Mouse (Mus musculus): ENCODE data around the gene Aldh1a1.
A peak's percentile ranks its signal among the peaks of the same experiment; 100 is the strongest.

Gene Aldh1a1

GRCm38 (mm10) chr19:20541044-20541443 lies 48.5 kb downstream of the Aldh1a1 start:
- no peak for TF ChIP-seq GATA4 (IDR thresholded peaks at IDR 0.05; ENCODE audit: insufficient replicate concordance, low read length)

GRCm38 (mm10) chr19:20541924-20542323 lies 49.4 kb downstream of the Aldh1a1 start:
- no peak for TF ChIP-seq GATA4 (IDR thresholded peaks at IDR 0.05; ENCODE audit: insufficient replicate concordance, low read length)

GRCm38 (mm10) chr19:20543816-20544215 lies 51.3 kb downstream of the Aldh1a1 start:
- TF ChIP-seq GATA4 (IDR thresholded peaks at IDR 0.05; ENCODE audit: insufficient replicate concordance, low read length), result no peak

GRCm38 (mm10) chr19:20544941-20545340 lies 52.4 kb downstream of the Aldh1a1 start:
- no peak for TF ChIP-seq GATA4 (IDR thresholded peaks at IDR 0.05; ENCODE audit: insufficient replicate concordance, low read length)

GRCm38 (mm10) chr19:20547025-20547424 lies 54.5 kb downstream of the Aldh1a1 start:
- TF ChIP-seq GATA4 (IDR thresholded peaks at IDR 0.05; ENCODE audit: insufficient replicate concordance, low read length), result no peak

- TF ChIP-seq GATA4 (IDR thresholded peaks at IDR 0.05; ENCODE audit: insufficient replicate concordance, low read length), result no peak
Observed at GRCm38 (mm10) chr19:20549409-20549808, 56.9 kb downstream of the Aldh1a1 start.

GRCm38 (mm10) chr19:20555365-20555764 lies 62.9 kb downstream of the Aldh1a1 start:
- peak; percentile 95 for TF ChIP-seq GATA4 (IDR thresholded peaks at IDR 0.05; ENCODE audit: insufficient replicate concordance, low read length)

- peak; percentile 68; the same call in 1 of the 2 replicates for TF ChIP-seq GATA4 (IDR thresholded peaks at IDR 0.05; ENCODE audit: insufficient replicate concordance, low read length)
Observed at GRCm38 (mm10) chr19:20557211-20557610, 64.7 kb downstream of the Aldh1a1 start.

- TF ChIP-seq GATA4 (IDR thresholded peaks at IDR 0.05; ENCODE audit: insufficient replicate concordance, low read length), result no peak
Observed at GRCm38 (mm10) chr19:20558069-20558468, 65.6 kb downstream of the Aldh1a1 start.

- no peak for TF ChIP-seq GATA4 (IDR thresholded peaks at IDR 0.05; ENCODE audit: insufficient replicate concordance, low read length)
Observed at GRCm38 (mm10) chr19:20558544-20558943, 66.0 kb downstream of the Aldh1a1 start.

GRCm38 (mm10) chr19:20558952-20559351 lies 66.4 kb downstream of the Aldh1a1 start:
- TF ChIP-seq GATA4 (IDR thresholded peaks at IDR 0.05; ENCODE audit: insufficient replicate concordance, low read length), result no peak

GRCm38 (mm10) chr19:20559952-20560351 lies 67.4 kb downstream of the Aldh1a1 start:
- no peak for TF ChIP-seq GATA4 (IDR thresholded peaks at IDR 0.05; ENCODE audit: insufficient replicate concordance, low read length)

GRCm38 (mm10) chr19:20562396-20562795 lies 69.9 kb downstream of the Aldh1a1 start:
- no peak for TF ChIP-seq GATA4 (IDR thresholded peaks at IDR 0.05; ENCODE audit: insufficient replicate concordance, low read length)

- TF ChIP-seq GATA4 (IDR thresholded peaks at IDR 0.05; ENCODE audit: insufficient replicate concordance, low read length), result no peak
Observed at GRCm38 (mm10) chr19:20566294-20566693, 73.8 kb downstream of the Aldh1a1 start.

GRCm38 (mm10) chr19:20567039-20567438 lies 74.5 kb downstream of the Aldh1a1 start:
- no peak for TF ChIP-seq GATA4 (IDR thresholded peaks at IDR 0.05; ENCODE audit: insufficient replicate concordance, low read length)

- no peak for TF ChIP-seq GATA4 (IDR thresholded peaks at IDR 0.05; ENCODE audit: insufficient replicate concordance, low read length)
Observed at GRCm38 (mm10) chr19:20576984-20577383, 84.5 kb downstream of the Aldh1a1 start.

GRCm38 (mm10) chr19:20577429-20577828 lies 84.9 kb downstream of the Aldh1a1 start:
- no peak for TF ChIP-seq GATA4 (IDR thresholded peaks at IDR 0.05; ENCODE audit: insufficient replicate concordance, low read length)

GRCm38 (mm10) chr19:20599951-20600350 lies 107.4 kb downstream of the Aldh1a1 start:
- TF ChIP-seq GATA4 (IDR thresholded peaks at IDR 0.05; ENCODE audit: insufficient replicate concordance, low read length), result no peak

Data from liver, adult (tissue).